Mouse (Mus musculus): ENCODE measurements around the gene Fkbp9.

- no peak for TF ChIP-seq GATA1 (IDR thresholded peaks at IDR 0.05; ENCODE audit: borderline replicate concordance, low read length)
- no peak for TF ChIP-seq FLI1 (IDR thresholded peaks at IDR 0.05; ENCODE audit: low read length)
Observed at GRCm38 (mm10) chr6:56868565-56868964, 36.7 kb downstream of the Fkbp9 start.
